Comparison of ENCODE assay signal across 25 mouse cellular contexts in genomic region chr1:174728771-174729170, GRCm38 (mm10).
"Had no signal": no experiment of that assay in that cellular context is flagged by ENCODE, and none has a peak within 500 bp of the region (broad histone marks: within the 10 kb centered on the region; RNA-seq: fewer than 3 reads in every experiment).

No protein-coding gene starts in this region.

- H3K36me3 ChIP-seq: heart, embryonic 13.5 days; heart, embryonic 15.5 days; kidney, embryonic 15.5 days; limb, embryonic 13.5 days; limb, embryonic 15.5 days; liver, embryonic 12.5 days had no signal

- H3K9ac ChIP-seq: heart, embryonic 13.5 days; heart, embryonic 15.5 days; hindbrain, embryonic 13.5 days; hindbrain, embryonic 15.5 days; kidney, embryonic 15.5 days; limb, embryonic 13.5 days; limb, embryonic 15.5 days; liver, embryonic 12.5 days; liver, embryonic 14.5 days had no signal

- H3K4me3 ChIP-seq: gastrocnemius, adult 2 months; heart, adult 2 months; heart, embryonic 13.5 days; heart, embryonic 15.5 days; hindbrain, embryonic 13.5 days; hindbrain, embryonic 15.5 days; kidney, embryonic 15.5 days; layer of hippocampus, adult 2 months; left cerebral cortex, adult 2 months; limb, embryonic 13.5 days; limb, embryonic 15.5 days; liver, embryonic 12.5 days had no signal

- H3K4me1 ChIP-seq: heart, embryonic 13.5 days; heart, embryonic 15.5 days; hindbrain, embryonic 13.5 days; hindbrain, embryonic 15.5 days; kidney, embryonic 15.5 days; limb, embryonic 13.5 days; limb, embryonic 15.5 days; liver, embryonic 12.5 days had no signal

- H3K9me3 ChIP-seq: heart, embryonic 13.5 days; heart, embryonic 15.5 days; hindbrain, embryonic 13.5 days; hindbrain, embryonic 15.5 days; kidney, embryonic 15.5 days; limb, embryonic 13.5 days; limb, embryonic 15.5 days; liver, embryonic 12.5 days had no signal

- H3K27ac ChIP-seq: gastrocnemius, adult 2 months; heart, adult 2 months; heart, embryonic 13.5 days; heart, embryonic 15.5 days; hindbrain, embryonic 13.5 days; hindbrain, embryonic 15.5 days; hindbrain, postnatal 0 days; kidney, embryonic 15.5 days; layer of hippocampus, adult 2 months; left cerebral cortex, adult 2 months; limb, embryonic 13.5 days; limb, embryonic 15.5 days; liver, embryonic 12.5 days; liver, embryonic 14.5 days had no signal

- DNase-seq: gastrocnemius, adult 2 months; gastrocnemius, postnatal 10 days; gastrocnemius, postnatal 25 days; heart, adult 2 months; heart, postnatal 14 days; heart, postnatal 4 days; kidney, adult 11 months; kidney, adult 2 months; kidney, adult 9 months; kidney, postnatal 10 days; kidney, postnatal 25 days; kidney, postnatal 4 days; left cerebral cortex, postnatal 4 days had no signal

- H3K27me3 ChIP-seq: heart, embryonic 13.5 days; heart, embryonic 15.5 days; hindbrain, embryonic 13.5 days; hindbrain, embryonic 15.5 days; kidney, embryonic 15.5 days; limb, embryonic 13.5 days; limb, embryonic 15.5 days; liver, embryonic 12.5 days had no signal
